Mouse (Mus musculus) left cerebral cortex, adult 18-20 months (tissue): ENCODE measurements around the gene Prickle1. TPM values are rescaled to one million over a fixed set of nuclear protein-coding genes. Genes with fewer than 3 reads are reported as not detected.

Experiments used
- DNase-seq, 2 experiments: peaks; one replicate each; pipeline ENCODE4 v3.0.0; 2021 to 2022; ENCODE audit warnings: low spot score in 2 of 2, mixed read lengths in 1 of 2
- total RNA-seq, 2 experiments: library from RNA; stranded (reverse); gene quantifications; 2 replicates each; pipeline ENCODE4 v1.2.3; 2021

Prickle1 gene
- total RNA-seq, 2 experiments from 2014 or later = 87.4 to 93.8 TPM

- no peak for DNase-seq
These were observed 83.3 kb downstream of the Prickle1 start for GRCm38 (mm10) chr15:93512437-93512836.

GRCm38 (mm10) chr15:93510690-93511336, 84.9 kb downstream of the Prickle1 start:
- no peak for DNase-seq

- DNase-seq = peak; percentile 31 to 46
These were observed 90.9 kb downstream of the Prickle1 start for GRCm38 (mm10) chr15:93504808-93505207.

GRCm38 (mm10) chr15:93503201-93503745, 92.4 kb downstream of the Prickle1 start:
- no peak for DNase-seq

GRCm38 (mm10) chr15:93502703-93503102, 93.0 kb downstream of the Prickle1 start:
- no peak for DNase-seq

- no peak for DNase-seq
These were observed 95.8 kb downstream of the Prickle1 start for GRCm38 (mm10) chr15:93499866-93500265.

GRCm38 (mm10) chr15:93494700-93495099, 101.0 kb downstream of the Prickle1 start:
- DNase-seq = no peak

GRCm38 (mm10) chr15:93489597-93489996, 106.1 kb downstream of the Prickle1 start:
- no peak for DNase-seq

GRCm38 (mm10) chr15:93486066-93486465, 109.6 kb downstream of the Prickle1 start:
- no peak for DNase-seq

GRCm38 (mm10) chr15:93485252-93485651, 110.4 kb downstream of the Prickle1 start:
- DNase-seq = no peak

- DNase-seq = no peak
These were observed 111.4 kb downstream of the Prickle1 start for GRCm38 (mm10) chr15:93484261-93484710.

GRCm38 (mm10) chr15:93481112-93481511, 114.6 kb downstream of the Prickle1 start:
- no peak for DNase-seq

- DNase-seq = no peak
These were observed 116.2 kb downstream of the Prickle1 start for GRCm38 (mm10) chr15:93479445-93479844.

GRCm38 (mm10) chr15:93478676-93479075, 117.0 kb downstream of the Prickle1 start:
- DNase-seq = no peak

- no peak for DNase-seq
These were observed 118.0 kb downstream of the Prickle1 start for GRCm38 (mm10) chr15:93477729-93478128.

GRCm38 (mm10) chr15:93475688-93476087, 120.0 kb downstream of the Prickle1 start:
- no peak for DNase-seq

- peak; percentile 27 to 54 for DNase-seq
These were observed 121.4 kb downstream of the Prickle1 start for GRCm38 (mm10) chr15:93474277-93474676.

GRCm38 (mm10) chr15:93472089-93472488, 123.6 kb downstream of the Prickle1 start:
- no peak for DNase-seq

- no peak for DNase-seq
These were observed 124.0 kb downstream of the Prickle1 start for GRCm38 (mm10) chr15:93471651-93472050.

- DNase-seq = no peak
These were observed 134.6 kb downstream of the Prickle1 start for GRCm38 (mm10) chr15:93461066-93461465.

GRCm38 (mm10) chr15:93459422-93459821, 136.3 kb downstream of the Prickle1 start:
- no peak for DNase-seq

- DNase-seq = no peak
These were observed 139.7 kb downstream of the Prickle1 start for GRCm38 (mm10) chr15:93456005-93456404.

GRCm38 (mm10) chr15:93453296-93453695, 142.4 kb downstream of the Prickle1 start:
- DNase-seq = no peak
